Mouse (Mus musculus) thymus, postnatal 36 days (tissue): Measurements from ENCODE around the gene Cebpa.

Experiments
- DNase-seq, 2 experiments: peaks; one replicate each; pipeline ENCODE4 v3.0.0; 2022; ENCODE audit warnings: mixed read lengths in 2 of 2

Gene Cebpa

DNA sequence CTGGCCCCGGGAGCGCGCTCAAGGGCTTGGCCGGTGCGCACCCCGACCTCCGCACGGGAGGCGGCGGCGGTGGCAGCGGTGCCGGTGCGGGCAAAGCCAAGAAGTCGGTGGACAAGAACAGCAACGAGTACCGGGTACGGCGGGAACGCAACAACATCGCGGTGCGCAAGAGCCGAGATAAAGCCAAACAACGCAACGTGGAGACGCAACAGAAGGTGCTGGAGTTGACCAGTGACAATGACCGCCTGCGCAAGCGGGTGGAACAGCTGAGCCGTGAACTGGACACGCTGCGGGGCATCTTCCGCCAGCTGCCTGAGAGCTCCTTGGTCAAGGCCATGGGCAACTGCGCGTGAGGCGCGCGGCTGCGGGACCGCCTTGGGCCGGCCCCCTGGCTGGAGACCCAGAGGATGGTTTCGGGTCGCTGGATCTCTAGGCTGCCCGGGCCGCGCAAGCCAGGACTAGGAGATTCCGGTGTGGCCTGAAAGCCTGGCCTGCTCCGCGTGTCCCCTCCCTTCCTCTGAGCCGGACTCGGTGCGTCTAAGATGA lies 1.1 kb downstream of the Cebpa start:
- no peak for DNase-seq

DNA sequence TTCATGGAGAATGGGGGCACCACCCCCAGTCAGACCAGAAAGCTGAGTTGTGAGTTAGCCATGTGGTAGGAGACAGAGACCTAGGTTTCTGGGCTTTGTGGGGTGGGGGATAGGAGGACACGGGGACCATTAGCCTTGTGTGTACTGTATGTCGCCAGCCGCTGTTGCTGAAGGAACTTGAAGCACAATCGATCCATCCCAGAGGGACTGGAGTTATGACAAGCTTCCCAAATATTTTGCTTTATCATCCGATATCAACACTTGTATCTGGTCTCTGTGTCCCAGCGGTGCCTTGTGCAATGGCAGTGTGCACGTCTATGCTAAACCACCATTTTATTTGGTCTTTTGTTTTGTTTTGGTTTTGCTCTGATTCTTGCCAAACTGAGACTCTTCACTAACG lies 2.1 kb downstream of the Cebpa start:
- DNase-seq, result no peak

DNA sequence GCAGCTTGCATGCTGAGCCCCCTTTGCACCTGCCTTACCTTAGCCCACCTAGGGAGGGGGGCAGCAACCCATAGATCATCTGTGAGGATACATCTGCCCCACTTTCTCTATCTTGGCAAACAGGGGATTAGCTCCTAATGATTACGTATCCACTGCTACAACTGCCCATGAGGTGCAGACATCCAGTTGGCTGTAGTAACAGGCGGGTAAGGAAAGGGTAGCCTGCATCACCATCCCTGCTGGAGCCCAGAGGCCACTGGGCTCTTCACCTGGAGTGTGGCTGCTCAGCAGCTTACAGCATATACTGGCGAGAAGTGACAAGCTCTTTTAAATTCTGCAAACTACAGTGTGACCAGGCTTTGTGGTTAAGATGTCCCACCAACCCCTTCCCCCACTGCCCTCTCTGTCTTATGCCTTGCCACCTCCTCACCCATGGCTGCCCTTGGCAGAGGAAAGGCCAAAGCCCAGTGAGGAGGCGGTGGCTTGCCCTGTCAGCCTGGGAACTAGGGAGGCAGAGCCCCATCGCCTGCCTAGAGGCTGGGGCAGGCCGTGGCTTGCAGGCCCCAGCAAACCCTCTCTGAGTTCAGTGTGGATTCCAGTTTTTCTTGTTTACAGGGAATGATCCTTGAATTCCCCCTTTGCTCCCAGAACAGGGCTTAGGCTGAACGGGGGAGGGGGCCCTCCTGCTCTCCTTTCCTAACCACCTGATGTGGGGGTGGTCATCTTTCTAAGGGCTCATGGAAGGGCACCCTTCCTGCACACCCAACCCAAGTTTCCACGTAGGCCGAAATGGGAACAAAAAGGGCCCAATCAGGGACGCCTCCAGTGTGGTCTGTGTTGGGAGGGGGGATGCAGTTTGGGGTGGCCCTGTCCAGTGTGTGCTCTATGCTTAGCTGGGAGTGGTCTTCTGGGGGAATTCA lies 3.6 kb downstream of the Cebpa start:
- DNase-seq, result no peak

DNA sequence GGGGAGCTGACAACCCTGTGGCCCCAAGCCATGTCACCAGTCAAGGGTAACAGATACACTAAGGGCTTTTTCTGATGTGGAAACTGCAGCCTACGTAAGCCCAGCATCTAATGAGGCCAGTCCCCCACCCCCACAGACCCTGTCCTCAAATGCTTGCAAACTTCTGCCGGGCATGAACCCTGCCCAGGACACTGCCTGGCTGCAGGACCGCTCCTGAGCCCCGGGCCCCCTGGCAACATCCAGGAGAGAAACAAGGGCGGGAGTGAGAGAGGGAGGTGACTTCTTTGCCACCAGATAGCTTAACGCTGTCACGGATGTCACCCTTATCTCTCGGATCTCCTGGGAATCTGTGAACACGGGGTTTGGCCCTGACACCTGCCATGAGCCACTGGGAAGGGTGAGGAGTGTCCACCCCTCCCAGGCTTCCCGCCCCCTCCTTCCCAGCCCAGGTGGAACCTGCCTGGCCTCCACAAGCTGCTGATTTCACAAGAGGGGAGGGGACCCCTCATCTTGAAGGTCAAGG lies 4.4 kb downstream of the Cebpa start:
- DNase-seq, result no peak

DNA sequence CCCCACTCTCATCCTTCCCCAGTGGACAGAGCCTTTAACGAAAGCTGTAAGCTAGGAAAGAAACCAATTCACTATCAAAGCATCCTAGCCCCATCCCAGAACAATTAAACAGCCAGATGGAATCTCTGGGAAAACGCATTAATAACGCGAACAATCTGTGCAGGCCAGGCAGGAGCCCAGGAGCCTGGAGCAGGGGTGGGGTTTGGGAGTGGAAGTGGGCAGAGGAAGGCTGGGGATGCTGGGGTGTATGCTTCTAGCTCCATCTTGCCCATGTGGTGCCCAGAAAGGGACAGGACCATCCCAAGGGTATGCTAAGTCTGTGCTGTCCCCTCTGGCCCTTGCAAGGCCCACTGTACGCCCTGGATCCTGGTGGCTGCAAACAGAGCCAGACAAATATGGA lies 5.1 kb downstream of the Cebpa start:
- DNase-seq, result no peak

DNA sequence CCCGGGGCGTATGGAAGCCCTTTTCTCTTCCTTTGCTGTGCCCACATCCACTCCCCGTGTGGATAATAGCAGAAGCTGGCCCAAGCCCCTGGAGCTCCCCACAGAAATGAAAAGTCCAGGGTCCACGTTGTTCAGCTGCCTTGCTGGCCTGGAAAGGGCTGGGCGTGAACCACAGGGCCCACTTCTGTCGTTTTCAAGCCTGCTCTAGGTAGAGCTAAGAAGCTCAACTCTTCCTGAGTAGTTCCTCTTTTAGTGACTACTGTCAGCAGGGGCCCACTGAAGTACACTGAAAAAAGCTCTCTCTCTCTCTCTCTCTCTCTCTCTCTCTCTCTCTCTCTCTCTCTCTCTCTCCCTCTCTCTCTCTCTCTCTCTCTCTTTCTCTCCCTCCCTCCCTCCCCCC lies 5.7 kb downstream of the Cebpa start:
- no peak for DNase-seq

DNA sequence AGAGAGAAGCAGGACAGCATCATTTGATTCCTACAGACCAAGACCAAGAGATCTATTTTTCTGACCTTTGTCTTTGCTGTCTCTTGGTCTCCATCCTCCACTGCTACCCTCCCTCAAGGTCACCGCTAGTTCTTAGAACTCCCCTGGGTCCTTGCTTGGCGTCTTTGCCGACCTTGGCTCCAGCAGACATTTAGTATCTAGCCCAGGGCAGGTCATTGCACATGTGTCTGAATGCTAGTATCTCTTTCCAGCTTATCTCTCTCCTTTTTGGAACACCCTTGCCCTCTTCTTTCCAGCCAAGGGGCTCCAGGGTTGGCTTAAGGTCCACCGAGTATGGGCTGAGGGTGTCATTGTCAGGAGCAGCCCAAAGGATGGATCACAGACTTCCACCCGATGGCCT lies 6.9 kb downstream of the Cebpa start:
- DNase-seq, result no peak

DNA sequence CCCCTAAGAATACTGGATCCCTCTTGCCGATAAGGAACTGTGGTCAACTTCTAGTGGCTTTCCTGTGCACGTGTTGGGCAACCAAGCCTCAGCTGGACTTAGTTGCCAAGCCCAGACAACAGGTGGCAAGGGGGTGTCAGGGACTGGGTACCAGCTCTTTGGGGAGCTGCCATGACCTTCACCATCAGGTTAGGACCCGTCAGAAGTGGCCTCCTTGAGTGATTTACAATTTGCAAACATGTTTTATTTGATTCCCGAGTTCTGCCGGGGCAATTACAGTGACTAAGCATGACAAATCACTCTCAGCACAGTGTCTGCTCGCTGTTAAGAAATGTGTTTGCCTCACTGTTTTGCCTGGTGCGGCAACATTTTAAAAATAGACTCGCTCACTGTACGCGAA lies 7.9 kb downstream of the Cebpa start:
- no peak for DNase-seq

DNA sequence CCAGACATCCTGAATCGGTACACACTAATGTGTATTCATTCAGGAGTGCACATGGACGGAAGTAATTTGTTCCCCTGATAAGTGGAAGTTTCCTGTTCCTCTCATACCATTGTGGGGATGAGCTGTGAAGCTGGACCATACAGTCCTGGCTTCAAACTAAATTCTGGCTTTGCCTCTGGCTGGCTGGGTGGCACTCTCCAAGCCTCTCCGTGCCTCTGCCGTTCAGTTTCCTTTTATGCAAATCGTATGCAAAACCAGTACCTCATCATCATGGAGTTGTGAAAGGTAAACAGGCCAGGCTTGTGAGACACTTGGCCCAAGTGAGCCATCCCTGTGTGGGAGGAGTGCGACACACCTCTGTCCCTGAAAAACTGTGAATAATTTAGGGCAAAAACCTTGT lies 8.6 kb downstream of the Cebpa start:
- DNase-seq, result no peak

DNA sequence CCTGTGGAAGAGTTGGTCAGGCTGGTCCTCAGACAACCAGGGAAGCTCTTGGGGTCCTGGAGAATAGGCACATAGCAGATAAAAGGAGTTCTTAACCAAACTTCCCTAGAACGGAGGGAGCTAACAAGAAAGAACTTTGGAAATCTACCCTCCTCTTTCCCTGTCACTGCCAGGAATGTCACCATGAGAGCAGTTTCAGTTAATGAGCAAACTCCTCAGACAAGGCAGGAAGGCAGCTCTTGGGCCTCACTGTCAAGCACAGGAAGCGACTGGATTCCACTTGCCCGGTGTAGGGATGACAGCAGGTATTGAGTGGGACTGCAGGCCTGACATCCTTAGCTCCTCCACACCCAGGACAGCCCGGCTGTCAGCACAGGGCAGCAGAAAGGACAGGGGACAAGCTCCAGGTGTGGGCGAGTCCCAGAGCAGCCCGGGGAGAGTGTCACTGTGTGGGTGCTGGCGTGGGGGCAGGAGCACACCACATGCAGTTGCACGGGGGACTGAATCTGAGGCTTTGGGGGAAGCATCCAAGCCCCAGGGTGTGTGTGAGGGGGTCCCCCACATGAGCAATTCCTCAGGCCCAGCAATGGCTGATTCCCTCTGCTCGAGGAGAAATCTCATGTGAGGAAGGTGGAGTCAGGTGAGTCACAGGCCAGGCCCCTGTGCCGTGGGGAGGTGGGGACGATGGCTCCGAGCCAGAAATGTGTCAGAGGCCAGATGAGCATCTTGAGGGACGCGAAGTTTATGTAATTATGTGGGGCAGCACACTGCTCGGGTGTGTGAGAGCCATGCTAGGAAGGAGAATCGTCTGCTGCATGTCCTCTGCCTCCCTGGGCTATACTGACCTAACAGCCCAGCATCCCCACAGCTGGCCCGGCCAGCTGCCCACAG lies 9.8 kb downstream of the Cebpa start:
- DNase-seq, result no peak

DNA sequence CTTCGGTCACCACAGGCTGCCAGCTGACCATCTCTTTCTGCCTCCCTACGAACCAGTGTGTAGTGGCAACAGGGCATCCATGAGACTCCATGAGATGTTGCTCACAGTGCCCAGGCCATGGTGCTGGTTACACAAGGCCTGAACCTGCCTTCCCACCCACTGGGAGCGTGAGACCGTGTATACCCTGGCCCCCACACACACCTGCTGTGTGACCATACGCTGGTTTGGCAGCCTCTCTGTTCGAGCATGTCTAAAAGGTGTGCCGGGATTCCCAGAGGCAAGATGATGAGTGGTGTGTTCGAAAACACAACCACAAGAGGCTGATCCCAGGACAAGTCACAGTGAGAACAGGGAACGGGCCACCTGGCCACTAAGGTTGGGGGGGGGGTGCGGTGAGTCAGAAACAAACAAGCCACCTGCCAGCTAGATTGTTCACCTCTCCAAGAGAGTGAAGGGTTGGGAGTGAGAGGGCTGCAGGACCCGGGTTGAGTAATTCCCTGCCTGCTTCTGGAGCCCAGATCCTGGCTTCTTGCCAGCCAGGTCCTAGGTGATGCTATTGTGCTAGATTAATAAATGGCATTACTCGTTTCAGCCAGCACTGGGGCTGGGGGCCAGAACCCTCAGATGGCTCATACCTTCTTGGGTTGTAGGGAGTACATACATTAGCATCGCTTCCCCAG lies 11.1 kb downstream of the Cebpa start:
- no peak for DNase-seq

DNA sequence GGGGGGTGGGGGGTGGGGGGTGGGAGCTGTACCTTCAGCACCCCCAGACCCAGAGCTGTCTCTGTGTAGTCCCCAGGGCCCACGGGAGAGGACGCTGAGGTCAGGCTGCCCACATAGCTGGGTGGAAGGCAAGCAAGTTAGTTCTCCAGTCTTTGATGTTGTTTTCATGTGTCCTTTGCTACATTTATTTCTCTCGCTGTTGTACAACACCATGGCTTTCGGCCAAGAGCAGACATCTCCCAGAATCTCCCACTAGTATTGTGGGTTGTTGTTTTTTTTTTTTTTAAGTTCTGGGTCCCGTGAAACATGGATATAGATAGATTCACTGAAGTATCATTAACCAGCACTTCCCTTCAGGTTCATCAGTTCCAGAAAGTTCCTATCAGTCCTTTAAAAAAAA lies 11.8 kb downstream of the Cebpa start:
- DNase-seq, result no peak

DNA sequence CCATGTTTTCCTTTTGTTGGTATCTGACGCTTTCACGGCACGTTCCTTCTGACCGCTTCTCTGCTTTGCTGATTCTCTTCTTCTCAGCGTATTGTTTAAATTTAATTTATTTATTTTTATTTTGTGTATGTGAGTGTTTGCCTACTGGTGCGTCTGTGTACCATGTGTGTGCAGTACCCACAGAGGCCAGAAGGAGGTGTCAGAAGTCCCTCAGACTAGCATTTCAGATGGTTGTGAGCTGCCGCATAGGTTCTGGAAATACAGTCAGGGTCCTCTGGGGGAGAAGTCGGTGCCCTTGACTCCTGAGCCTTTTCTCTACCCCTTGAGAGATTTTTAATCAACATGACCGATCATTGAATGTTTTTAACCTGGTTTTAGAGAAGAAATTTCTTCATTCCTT lies 12.5 kb downstream of the Cebpa start:
- no peak for DNase-seq

DNA sequence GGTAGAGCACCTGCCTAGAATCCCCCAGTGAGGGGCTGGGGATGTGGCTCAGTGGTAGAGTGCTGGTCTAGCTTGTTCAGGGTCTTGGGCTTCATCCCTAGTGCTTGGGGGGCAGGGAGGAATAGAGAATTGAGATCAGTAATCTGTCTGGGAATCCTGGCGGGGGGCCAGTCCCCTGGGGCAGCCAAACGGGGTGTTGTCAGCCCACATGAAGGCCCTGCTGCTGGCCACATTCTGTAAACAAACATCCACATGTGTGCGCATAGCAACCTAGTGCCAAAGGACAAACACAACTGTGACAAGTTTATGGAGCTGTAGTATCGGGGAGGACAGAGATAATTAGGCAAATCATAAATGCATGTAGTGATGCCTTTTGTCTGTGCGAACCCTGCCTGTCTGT lies 15.5 kb downstream of the Cebpa start:
- DNase-seq, result no peak

DNA sequence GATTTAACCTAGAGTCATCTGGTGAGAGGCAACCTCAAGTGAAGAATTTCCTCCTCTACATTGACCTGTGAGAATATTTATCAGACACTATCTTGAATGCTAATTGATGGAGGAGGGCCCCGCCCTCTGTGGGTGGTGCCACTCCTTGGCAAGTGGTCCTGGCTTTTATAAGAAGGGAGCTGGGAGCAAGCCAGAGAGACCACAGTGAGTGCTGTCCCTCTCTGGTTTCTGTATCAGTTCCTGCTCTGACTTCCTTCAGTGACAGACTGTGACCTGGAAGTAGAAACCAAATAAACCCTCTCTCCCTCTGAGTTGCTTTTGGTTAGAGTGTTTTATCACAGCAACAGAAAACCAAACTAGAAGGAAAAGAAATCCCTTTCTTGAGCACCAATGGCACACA lies 18.4 kb downstream of the Cebpa start:
- DNase-seq, result no peak

DNA sequence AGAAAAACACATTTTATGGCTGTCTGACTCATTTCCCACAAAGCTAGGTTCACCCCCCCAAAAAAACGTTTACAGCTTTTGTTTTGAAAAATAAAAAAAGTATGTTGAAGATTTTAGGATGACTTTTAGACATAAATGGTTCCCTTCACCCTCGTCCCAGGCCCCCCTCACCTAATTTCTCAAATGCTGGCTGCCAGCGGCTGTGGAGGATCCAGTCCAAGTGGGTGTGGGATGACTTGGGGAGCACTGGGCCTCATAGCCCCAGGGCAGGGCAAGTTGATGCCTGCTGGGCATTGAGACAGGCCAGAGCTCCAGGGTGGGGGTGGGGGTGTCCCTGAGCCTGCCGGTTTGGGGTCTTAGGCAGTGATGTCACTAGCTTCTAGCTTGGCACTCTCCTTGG lies 19.4 kb downstream of the Cebpa start:
- no peak for DNase-seq

DNA sequence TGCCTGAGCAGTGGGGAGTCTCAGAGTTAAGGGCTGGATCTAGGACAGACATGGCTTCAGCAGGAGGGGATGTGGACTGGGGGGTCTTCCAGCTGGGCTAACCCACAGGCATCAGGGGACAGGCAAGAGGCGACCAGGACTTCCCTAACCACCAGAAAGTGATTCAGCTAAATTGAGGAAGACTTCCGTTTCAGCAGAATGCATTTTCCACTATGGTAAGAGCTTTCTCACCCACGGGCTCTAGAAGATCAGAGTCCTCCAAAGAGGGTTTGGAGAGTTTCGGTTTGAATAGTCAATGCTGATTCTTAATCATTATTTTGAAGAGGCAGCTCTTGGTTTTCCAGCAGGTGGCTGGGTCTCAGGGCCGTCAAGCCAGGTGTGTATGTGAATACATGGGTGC lies 20.8 kb downstream of the Cebpa start:
- no peak for DNase-seq

DNA sequence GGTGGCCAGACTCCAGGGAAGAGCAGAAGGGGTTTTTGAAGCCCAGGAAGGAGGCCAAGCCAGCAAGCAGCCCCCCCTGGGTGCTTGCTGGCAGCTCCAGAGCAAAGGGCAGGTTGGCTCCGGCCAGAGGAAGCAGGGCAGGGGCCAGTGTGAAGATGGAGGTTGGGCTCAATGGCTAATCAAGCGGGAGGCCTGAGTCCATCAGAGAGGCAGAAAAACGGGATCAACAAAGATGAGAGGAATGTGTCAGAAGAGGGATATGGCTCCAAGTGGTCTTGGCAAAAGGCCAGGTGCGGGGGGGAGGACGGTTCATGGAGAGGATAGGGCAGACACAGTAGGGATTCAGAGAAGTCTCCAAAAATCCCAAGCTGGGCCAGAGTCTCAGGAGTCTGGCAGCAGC lies 22.4 kb downstream of the Cebpa start:
- no peak for DNase-seq

DNA sequence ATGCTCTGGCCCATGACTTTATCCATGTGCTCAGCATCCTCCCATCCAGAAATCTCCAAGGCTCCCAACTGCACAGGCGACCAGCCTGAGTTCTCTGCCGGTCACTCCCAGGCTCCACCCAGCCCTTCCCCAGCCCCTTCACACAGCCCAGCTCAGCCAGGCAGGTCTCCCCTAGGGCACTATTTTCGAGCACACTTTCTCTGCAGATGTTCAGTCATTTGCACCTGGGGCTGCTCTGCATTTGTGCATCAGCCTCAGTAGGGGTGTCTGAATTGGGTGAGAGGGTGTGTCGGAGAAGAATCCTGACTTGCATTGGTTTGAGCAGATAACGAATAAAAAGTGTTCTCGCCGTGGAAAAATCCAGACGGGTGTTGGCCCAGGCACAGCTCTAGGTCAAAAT lies 23.4 kb downstream of the Cebpa start:
- no peak for DNase-seq

DNA sequence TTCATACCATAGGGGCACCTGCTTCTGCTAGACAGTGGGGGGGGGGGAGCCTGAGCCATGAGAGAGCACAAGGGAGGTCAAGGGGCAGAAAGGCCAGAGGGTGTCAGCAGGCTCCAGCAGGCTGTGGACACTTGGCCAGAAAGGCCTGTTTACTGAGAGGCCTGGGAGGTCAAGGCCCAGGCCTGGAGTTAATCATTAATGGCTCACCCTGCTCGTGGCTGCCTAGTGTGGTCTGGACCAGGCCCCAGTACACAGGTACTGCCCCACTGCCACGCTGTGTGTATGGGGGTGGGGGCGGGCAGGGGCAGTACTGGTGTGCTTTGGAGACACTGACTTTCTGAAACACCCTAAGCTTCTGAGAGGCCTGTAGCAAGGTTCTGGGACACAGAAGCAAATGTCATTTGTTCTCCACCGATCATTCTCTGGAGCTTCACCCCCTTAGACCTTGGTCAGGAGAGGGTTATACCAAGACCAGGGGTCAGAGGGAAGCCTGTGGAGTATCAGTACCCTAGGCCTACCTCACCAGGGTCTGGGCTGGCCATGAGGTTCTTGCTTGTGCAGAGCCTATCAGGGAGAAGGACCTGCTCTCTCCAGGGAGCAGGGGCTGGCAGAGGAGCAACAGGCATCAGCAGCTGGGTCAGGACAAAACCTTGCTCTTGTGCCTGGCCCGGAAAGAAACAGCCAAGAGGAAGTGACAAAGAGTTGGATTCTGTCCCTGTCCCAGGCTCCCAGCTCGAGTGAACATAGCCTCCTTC lies 24.9 kb downstream of the Cebpa start:
- no peak for DNase-seq

DNA sequence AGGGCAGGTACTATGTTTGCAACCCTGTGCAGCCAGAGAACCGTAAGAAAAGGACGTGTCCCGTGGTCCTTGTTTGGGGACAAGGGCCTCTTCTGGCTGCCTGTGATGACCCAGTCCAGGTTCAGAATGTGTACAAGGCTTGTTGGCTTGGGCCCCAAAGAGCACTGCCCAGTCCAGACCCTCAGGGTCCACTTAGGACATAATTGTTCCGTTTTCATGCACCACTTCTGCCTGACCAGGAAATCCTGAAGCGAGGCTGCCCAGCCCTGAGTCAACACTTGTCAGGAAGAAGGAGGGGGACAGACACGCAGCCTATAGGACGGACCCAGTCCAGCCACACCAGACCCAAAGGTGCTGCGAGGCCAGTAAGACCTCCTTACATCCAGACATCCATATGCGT lies 26.0 kb downstream of the Cebpa start:
- no peak for DNase-seq

DNA sequence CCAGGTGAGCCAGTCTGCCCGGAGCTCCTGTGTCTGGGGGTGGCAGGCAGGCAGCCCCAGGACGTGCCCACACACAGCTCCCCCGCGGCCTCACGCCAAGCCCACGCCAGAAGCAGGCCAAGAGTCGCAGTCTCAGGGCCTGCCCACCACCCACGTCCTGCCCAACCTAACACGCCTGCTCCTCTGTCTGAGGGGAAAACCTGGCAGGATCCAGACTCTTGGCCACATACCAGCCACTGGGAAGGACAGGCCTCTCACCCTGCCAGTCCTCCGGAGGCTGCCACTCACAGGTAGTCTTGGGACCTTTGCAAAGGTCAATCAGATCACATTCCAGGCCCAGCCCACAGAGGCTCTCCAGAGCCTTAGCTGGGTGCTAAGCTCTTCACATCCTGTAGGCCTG lies 27.2 kb downstream of the Cebpa start:
- DNase-seq, result no peak
